Mouse (Mus musculus): Measurements from ENCODE around the gene Tbc1d22a.
A peak's percentile ranks its signal among the peaks of the same experiment; 100 is the strongest.

Tbc1d22a gene

DNA sequence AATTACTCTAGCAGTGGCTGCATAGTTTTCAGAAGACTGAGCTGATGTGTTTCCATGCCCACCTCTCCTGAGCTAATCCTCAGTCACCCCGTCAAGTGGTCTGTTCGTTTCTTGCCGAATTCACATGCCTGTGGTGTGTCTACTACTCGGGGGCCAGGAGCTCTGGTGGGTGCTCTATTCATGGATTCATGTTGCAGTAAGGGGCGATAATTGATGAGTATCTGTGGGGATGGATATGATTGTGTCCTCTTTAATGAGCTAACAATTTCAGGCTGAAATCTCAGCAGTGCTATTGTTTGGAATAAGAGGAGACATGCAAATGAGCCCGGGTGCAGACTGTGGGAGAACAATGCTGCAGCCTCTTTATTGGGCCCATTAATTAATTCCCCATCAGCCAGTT, 201.7 kb downstream of the Tbc1d22a start:
- DNase-seq: no peak

DNA sequence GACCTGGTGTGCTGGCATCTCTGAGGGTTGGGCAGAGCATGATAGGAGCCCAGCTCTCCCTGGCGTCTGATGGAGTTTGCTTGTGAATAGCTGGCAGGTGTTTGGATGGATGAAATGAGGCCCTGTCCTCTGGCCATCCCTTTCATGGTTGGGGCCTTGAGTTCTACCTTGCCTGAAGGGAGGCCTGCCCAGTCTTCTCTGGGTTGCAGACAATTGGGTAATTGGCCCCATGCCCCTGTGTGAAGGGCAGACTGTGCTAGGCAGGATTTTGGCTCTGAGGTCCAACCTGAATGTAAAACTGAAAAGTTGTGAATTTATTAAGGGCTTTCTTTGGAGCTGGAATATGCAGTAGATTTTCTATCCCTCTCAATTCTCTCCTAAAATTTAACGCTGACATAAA, 204.2 kb downstream of the Tbc1d22a start:
- DNase-seq: no peak

DNA sequence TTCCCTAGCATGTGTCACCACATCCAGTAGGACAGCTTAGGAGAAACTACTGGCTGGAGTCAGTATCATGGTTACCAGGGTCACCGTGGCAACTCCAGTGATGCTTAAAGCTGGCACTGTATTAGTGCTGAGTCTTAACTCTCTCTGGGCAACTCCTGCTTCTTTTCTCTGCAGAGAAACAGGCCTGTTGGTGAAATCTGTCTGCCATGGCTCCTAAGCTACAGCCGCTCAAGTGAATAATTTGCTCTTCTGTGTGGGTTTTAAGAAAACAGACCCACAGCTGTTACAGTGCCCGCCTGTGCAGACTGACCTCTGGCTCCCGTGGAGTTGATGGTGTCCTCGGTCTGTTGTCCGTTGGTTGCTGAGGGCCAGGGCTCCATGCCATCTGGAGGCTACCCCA, 205.4 kb downstream of the Tbc1d22a start:
- no peak for DNase-seq

DNA sequence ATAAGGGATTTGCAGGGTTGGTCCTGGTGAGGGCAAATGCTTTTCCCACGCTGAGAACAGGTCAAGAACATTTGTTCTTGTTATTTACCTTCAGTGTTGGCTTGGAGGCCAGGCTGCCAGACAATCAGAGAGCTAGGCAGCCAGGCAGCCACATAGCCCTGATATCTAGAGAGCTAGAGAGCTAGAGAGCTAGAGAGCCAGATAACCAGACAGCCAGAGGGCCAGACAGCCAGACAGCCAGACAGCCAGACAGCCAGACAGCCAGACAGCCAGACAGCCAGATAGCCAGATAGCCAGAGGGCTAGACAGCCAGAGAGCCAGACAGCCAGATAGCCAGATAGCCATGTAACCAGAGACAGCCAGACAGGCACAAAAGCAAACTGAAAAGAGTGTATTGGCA, 208.6 kb downstream of the Tbc1d22a start:
- DNase-seq: no peak

DNA sequence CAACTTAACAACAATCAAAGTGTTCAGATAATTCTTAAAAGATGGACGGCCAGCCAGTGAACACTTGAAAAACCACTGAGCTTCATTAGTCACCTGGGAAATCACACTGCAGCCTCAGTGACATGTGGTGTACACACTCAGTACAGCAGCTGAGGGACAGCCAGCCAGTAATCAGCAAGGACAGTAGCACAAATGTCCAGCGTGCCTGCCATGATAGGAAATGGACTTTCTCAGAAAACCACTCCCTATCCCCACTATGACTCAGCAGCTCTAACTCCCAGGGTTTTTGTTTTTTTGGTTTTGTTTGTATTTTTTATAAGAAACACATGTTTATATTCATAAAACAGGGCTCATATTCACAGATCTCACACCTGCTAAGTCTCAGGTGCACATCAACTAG, 209.6 kb downstream of the Tbc1d22a start:
- DNase-seq: no peak

DNA sequence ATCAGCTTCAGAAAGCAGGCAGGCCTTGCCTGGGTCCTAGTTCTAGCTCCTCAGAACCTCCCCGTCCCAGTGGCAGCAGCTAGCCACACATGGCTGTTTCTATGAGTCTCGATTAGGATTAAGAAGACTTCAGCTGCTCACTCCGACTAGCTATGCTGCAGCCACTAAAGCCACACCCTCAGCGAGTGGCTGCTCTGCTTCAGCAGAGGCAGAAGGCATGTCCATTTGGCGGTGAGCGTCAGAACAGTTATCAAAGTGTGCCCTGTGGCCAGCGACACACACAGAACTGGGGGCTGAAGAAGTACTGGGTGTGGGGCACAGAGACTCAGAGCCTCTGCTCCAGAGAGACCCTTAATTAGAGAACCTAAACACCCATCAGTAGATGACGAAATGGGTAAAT, 210.7 kb downstream of the Tbc1d22a start:
- no peak for DNase-seq

DNA sequence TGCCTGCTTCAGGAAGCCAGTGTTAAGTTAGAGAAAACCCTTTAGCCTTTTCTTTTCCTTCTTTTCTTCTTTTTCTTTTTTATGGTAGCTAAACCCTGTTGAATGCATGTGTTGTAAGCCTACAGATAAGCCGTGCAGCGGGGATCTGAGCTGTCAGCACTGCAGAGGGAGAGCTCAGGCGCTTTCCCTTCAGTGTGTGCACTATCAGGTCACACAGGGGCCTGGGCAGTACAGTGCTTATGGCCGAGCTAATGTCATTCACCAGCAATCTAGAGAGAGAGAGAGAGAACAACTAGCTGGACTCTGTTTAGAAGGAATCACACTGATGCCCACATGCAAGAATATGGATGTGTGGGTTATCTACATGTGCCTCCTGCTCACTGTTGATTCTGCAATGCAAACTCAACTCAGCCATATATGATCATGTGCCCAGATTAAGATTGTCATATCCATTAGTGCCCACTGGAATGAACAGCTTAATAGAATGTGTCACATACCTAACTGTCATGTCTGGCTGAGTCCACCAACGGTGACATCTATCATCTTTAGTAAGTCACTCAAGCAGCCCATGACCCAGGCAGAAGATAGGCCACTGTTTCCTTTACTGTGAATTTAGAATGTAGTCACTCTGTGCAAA, 212.2 kb downstream of the Tbc1d22a start:
- no peak for DNase-seq

DNA sequence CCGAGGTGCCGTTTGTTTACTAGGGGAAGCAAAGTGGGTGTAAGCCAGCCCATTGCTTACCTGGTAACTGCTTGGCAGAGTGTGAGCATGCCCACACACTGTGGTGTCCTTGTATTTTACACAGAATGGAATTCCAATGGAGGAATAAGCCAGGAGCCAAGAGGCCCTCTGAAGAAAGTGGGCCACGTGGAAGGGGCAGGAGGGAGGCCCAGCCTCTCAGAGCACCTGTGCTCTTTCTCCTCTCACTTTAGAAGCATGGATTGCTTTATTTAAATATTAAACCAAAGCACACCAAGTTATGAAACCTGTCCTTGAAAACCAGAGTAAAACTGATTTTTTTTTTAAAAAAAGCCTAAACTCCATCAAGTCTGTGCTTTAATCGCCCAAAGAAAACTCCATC, 213.2 kb downstream of the Tbc1d22a start:
- DNase-seq: peak in 1 of 2 experiments; percentile 8

DNA sequence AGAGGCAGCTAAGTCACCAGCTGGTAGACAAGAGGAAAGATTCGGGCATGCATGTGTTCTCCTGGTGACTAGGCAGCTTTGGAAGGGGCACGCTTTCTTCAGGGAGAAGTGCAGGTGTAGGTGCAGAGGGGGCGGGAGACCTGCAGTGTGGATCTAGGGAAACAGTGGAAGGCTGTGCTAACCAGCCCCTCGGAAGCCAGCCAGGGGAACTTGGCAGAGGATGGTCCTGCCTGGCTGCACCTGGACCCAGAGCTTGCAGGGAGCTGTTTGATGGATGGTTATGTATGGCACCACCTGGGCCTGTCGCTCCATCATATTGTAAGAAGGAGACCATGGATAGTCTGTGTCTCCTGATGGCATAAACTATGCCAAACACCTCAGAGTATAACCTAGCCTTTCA, 214.2 kb downstream of the Tbc1d22a start:
- no peak for DNase-seq

DNA sequence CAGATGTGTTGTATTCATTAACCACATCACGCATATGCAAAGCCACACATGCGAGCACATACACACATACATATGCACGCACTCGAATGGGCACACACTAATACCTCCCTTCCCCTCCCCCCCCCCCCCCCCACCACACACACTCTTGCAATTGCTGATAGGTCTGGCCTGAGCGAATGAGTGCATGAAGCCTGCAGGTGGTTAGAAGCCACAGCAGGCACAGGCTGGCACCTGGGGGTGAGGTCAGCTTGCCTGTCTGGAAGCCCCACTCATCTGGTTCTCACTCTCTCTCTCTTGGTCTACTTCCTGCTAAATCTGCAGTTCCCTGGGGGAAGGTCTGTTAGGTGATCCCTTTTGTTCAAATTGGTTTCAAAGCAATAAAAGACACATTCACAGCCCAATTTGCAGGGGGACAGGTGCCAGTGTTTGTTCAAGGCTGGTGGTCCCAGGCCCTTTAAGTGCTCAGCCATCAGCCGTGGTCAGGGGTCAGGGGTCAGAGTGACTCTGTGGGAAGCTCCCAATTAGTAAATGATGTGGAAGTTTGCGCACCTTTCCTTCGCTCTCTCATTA, 215.6 kb downstream of the Tbc1d22a start:
- no peak for DNase-seq

DNA sequence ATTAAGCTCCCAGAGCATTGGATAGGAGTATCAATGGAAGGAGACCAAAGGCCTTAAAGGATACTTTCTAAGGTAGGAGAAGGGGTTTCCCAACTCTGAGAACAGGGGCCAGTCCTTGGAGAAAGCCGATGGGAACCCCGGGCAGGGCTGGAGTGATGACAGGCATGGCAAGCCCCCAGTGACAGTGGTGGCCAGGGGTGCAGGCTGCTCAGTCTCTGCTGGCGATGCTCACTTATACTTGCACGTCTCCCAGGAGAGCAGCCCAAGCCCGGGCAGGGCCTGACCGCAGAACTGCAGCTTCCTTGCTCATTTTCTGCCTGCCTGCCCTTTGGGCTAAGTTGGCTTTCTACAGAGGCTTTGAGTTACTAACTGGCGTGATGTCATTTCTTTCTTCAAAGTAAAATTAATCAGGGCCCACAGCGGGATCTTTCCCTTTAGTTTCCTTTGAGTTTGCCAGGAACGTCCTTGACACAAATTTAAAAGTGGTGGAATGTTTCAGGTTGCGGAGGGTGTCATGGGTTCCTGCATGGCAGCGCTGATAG, 217.4 kb downstream of the Tbc1d22a start:
- no peak for DNase-seq

DNA sequence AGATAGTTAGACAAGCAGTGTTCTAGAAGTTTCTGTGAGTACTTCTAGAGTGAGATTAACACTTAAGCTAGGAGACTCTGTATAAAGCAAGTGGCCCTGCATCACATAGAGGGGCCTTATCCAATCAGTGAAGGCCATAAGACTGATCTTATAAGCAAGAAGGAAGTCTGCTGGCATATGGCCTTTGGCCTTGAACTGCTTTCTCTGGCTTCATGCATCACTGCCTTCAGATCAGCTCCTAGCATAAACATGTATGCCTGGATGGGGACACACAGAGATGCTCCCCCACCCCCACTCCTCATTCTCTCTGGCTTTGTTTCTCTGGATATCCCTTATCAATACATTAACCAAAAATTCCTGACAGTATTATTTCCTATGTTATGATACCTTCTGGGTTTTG, 218.5 kb downstream of the Tbc1d22a start:
- DNase-seq: no peak

DNA sequence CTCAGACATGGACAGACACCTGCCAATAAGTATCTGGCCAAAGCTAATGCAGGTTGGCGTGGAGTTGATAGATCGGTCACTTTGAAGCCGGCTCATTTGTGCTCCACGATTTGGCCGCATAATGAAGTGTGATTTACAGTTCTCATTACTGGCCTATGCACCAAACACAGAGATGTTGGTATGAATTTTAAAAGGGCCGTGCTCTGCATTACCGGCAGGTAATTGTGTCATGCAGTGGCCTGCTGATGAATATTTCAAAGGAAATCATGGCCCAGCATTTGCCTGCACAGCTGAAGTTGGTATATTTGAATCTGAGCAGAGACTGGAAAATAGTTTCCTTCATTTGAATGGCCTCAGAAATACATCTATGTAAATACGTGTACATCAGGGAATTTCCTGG, 219.1 kb downstream of the Tbc1d22a start:
- DNase-seq: no peak

DNA sequence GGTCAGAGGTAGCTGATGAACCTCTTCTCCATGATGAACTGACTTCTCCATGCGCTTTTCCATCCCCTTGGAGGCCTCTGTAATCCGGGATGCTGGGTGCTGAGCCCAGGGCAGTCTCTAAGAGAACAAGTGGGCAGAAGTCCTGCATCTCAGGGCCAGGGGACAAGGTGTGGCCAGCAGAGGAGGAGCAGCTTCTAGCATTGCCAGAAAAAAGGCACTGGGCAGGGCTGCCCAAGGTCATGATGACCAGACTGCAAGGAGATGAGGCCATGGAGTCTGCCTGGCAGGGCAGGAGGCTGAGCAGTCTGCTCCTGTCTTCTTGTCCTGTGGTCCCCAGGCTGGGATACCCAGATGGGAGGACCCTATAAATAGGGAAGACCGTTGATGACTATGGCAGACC, 220.0 kb downstream of the Tbc1d22a start:
- DNase-seq: no peak

DNA sequence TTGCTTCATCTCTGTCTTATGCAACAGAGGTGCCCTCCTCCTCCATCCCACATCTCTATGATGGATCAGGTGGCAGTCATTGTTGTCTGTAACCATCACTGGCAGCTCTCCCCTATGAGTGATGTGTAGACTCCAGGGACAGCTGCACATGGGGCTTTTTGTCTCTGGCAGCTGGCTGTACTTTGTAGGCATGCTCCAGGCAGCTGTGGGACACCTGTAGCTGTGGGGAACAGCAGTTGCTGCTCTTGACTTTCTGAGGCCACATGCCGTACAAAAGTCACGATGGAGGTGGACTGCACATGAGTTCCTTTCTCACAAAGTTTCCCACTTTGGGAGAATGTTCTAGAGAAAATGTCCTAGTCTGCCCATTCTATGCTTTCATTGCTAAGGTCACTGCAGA, 223.1 kb downstream of the Tbc1d22a start:
- DNase-seq: no peak

DNA sequence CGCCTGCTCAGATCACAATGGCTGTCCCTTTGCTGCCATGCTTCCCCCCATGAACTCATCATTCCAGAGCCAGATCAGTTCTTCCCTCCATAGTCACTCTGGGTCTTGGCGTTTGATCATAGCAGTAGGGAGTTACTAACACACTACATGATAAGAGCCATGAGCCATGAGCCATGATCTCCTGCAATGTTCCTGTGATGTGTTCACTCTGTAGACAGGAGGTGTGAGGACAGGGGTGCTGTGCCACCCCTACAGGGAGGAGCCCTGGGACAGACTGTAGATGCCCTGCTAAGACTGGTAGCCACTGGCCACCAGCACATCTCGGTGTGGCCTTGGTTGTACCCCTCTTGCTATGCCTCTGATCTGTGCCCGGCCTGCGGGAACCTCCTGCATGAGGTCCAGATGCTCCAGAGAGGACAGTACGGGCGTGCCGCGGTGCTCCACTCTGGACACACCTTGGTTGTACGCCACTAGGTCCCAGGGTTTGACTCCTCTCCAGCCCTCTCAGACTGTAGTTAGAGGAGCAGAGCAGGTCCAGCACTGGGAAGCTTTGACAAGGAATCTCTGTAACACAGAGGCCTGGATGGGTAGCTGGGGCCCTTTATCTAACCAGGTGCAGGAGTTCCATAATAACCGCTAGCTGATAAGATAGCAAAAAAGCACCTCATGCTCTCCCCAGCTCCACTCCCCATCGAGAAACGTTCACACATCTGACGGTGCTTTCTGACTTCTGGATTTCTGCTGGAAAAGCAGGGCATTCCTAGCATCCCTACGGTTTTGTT, 224.9 kb downstream of the Tbc1d22a start:
- DNase-seq: no peak

DNA sequence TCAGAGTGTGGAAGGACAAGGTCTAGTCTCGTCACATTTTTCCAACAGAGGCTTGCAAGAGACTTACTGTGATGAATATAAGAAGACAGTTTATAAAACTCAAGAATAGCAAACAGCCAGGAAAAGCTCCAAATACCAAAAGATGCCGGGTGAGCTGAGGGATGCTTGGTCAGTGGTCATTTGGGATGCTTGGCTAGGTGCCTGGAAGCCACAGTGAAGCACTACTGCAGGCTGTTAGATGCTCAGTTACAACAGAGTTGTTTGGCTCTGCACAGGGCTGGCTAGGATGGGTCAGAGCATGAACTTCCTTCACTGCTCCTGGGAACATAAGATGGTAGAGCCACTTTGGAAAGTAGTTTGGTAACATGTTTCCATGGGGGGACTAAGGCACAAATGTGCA, 230.0 kb downstream of the Tbc1d22a start:
- DNase-seq: no peak

DNA sequence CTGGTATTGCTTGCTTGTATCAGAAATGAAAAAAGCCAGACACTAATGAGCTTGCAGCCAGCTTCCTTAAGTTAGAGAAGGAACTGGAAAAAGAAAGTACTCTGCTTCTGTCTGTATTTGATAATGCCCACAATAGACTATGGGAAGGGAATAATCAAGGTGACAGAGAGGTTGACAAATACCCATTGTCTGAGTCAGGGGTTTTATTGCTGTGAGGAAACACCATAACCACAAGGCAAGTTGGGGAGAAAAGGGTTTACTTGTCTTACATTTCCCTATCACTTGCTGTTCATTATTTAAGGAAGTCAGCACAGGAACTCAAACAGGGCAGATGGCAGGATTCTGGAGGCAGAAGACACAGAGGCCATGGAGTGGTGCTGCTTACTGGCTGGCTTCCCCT, 231.8 kb downstream of the Tbc1d22a start:
- DNase-seq: no peak

DNA sequence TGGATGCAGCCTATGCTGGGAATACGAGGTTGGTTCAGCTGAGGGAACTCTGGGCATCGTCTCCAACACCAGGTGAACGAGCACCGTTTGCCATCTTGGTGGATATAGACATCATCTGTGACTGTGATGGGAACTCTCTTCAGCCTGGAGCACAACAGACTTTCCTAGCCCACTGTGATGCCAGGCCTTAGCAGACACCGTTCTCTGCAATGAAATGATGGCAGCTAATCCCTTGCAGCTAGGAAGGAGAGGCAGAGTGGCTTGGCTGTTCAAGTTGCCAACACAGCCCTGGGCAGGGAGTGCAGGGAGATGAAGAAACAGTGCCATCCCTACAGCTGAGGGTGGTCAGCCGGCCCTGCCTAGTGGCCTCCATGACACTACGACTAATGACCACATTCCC, 233.0 kb downstream of the Tbc1d22a start:
- no peak for DNase-seq

DNA sequence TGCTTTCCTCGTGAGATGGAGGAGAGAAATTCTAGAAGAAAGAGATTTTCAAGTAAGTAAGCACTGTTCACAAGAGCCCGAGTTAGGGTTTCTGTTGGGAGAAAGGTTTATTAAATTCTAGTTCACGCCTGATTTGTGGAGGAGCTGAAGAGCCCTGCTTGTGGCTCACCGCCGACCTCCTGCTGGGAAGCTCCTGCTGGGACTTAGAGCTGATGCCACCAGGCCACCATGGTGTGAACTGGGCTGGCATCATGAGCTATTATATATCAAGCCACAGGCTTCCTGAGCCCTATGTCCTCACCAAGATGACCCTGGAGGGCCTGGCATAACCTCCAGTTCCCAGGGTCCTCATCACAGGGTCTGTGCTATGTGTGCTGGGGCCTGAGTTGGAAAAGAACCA, 235.0 kb downstream of the Tbc1d22a start:
- no peak for DNase-seq

DNA sequence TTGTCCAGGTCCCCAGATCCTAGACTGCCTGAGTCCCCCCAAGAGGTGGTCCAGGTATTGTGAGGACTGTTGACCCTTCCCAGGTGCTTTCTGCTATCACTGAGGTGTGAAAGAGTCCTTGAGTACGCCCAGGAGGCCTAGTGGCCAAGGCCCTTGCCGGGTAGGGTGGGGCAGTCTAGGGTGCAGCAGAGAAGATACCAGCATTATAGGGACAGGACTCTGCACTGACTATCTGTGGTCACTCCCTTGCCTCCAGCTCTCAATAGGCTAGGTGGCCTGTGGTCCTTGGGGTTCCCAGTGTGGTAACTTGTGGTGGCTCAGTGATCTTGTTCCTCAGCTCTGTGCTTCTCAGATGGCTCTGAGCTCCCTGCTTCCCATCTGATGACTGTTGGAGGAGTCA, 235.5 kb downstream of the Tbc1d22a start:
- DNase-seq: no peak

DNA sequence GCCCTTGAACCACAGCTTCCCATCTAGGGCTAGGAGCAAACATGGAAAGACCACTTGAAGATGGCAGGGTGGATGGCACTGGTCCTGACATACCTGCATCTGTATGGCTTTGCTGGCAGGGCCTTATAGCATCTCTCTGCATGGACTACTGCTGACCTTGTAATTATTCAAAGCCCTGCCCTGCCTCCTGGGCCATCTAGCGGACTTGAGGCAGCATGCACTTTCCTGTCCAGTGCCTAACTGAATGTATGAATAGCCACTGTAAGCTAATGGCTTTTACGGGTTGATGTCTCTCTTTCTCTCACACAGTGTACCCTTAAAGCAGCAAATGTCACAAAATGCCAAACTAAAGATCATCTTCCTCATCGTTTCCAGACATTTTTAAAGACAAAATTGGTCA, 245.2 kb downstream of the Tbc1d22a start:
- DNase-seq: no peak

DNA sequence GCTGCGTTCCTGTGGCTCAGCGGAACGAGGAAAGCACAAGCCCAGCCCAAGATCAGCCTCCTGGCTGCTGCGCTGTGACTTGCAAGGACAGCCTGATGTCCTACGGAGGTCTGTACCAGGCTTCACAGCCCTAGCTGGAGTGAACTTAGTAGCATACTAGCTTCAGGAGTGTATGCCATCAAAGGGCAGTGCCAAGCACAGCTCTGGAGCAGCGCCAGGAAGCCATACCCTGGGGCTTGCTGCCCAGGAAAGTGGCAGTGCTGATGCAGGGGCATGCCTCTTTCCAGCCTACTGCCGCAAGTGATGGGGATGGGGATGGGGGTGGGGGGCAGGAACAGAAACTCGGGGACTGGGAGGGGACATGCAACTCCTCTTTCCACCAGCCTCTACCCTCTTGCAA, 248.4 kb downstream of the Tbc1d22a start:
- DNase-seq: no peak

DNA sequence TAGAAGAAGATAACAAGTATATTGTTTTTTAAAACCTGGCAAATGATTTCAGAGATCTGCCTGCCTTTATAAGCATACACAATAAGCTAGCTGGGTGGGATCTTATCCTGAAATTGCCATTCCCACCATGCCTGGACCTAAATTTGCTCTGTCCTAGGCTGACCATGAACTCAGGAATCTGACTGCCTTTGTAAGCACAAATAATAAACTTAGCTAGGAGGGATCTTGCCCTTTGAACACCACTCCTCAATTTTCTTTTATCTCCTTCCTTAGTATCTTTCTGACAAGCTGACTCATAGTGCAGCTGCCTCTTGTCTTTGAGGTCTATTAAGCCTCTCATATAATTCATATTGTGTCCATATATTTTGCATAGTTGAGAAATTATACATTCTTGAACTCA, 253.8 kb downstream of the Tbc1d22a start:
- DNase-seq: no peak

Data from lung, adult 18-20 months (tissue).